Mouse (Mus musculus) midbrain, embryonic 11.5 days (tissue): ENCODE measurements around the gene Dst. TPM values are rescaled to one million over a fixed set of nuclear protein-coding genes. Genes with fewer than 3 reads are reported as not detected.

Experiments used
- ATAC-seq: fragments of 200-750 bp; cut with Nextera tagmentation; 2 replicates; pipeline ENCODE4 v1.8.0; 2017; ENCODE audit warnings: moderate TSS enrichment, moderate library complexity; ENCODE audit not compliant: low FRiP score
- DNase-seq: peaks from one replicate; pipeline ENCODE4 v3.0.0; 2015; ENCODE audit warnings: low spot score; ENCODE audit errors: missing footprints
- H3K27ac ChIP-seq: fragments of 300-500 bp; sonication (generic); 2 replicates; pipeline ENCODE4 v1.5.1; 2014; ENCODE audit warnings: low read depth, low read length
- H3K27me3 ChIP-seq: fragments of 300-500 bp; sonication (generic); 2 replicates; pipeline ENCODE4 v1.6.1; 2014; ENCODE audit warnings: mild to moderate bottlenecking, low read length, moderate library complexity, mixed read lengths; ENCODE audit not compliant: control insufficient read depth, insufficient read depth
- H3K36me3 ChIP-seq: fragments of 300-500 bp; sonication (generic); 2 replicates; pipeline ENCODE4 v1.6.1; 2014; ENCODE audit warnings: mild to moderate bottlenecking, low read length, moderate library complexity, mixed read lengths; ENCODE audit not compliant: control insufficient read depth, insufficient read depth
- H3K4me1 ChIP-seq: fragments of 300-500 bp; sonication (generic); 2 replicates; pipeline ENCODE4 v1.6.1; 2014; ENCODE audit warnings: low read length; ENCODE audit not compliant: control insufficient read depth, insufficient read depth
- H3K4me2 ChIP-seq: fragments of 300-500 bp; sonication (generic); 2 replicates; pipeline ENCODE4 v1.6.1; 2014; ENCODE audit warnings: mild to moderate bottlenecking, moderate library complexity
- H3K4me3 ChIP-seq: fragments of 300-500 bp; sonication (generic); 2 replicates; pipeline ENCODE4 v1.5.1; 2014; ENCODE audit warnings: low read depth, low read length
- H3K9ac ChIP-seq: fragments of 300-500 bp; sonication (generic); 2 replicates; pipeline ENCODE4 v1.6.1; 2014; ENCODE audit warnings: low read length
- H3K9me3 ChIP-seq: fragments of 300-500 bp; sonication (generic); 2 replicates; pipeline ENCODE4 v1.6.1; 2016; ENCODE audit warnings: low read length; ENCODE audit not compliant: control insufficient read depth
- WGBS: fragments of 180-500 bp; shearing (Covaris S2); extraction: QIAGEN DNeasy Blood & Tissue Kit; methylation state at CpG from one replicate; pipeline ENCODE4 v1.1.7; 2014; 5-methylcytosine and 5-hydroxymethylcytosine counted together
- polyA plus RNA-seq: library from polyadenylated mRNA; unstranded; fragments of >200 nt; fragmentation: Nextera tagmentation; extraction: Ambion mirVana; gene quantifications from 2 replicates; pipeline ENCODE4 v1.2.1, GENCODE M21; 2014

Gene Dst
- polyA plus RNA-seq, 1 experiment from 2014 or later, result 33.3 TPM

DNA sequence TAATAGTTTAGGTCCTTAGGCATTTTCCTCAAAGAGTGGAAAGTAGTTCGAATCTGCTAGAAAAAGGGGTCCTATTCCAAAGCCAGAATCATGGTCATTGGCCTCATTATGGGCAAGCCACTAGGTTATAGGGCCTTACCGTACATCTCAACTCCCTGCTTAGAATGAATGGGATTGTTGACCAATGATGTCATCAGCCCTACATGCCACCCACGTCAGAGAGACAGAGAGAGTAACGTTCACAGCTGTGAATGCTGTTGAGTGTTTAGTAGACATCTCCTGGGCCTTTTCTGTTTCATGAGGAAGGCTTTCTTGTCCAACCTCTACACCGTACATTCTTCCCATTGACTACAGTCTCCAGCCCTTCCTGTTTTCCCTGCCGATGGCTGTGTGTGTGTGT is 276.2 kb downstream of the Dst start:
- Histone ChIP-seq H3K4me2 (no peak overlapping the region), H3K27ac (no peak overlapping the region; the same call in 1 of the 2 replicates), H3K4me1 (peaks cover 18% of the 10 kb centered on the region), H3K36me3 (no peaks in the 10 kb centered on the region), H3K9ac (no peak overlapping the region), H3K27me3 (no peaks in the 10 kb centered on the region), H3K4me3 (no peak overlapping the region), H3K9me3 (no peaks in the 10 kb centered on the region)
- no peak for ATAC-seq
- 78% methylated on average over 6 of the region's 6 CpGs for WGBS
- DNase-seq, result no peak

DNA sequence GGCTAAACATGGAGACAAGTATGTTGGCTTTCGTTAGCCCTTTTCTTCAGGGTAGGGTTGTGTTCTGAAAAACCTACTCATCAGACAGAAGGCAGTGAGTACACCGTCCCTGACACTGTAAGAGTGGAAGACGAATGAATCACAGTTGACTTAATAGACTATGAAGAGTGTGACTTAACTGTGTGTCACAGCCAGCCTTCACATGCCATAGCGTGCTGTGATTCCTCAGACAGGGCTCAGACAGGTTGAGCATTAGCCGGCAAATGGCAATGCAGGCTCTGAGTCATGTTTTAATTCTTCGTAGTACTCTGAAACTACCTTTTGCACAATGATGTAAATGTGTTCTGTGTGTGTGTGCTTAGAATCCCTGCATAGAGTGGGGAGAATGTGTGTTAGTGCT is 278.0 kb downstream of the Dst start:
- Histone ChIP-seq H3K36me3 (peaks cover 2% of the 10 kb centered on the region; the same call in 1 of the 2 replicates), H3K4me1 (peaks cover 18% of the 10 kb centered on the region), H3K27me3 (no peaks in the 10 kb centered on the region), H3K9ac (no peak overlapping the region), H3K27ac (no peak overlapping the region), H3K4me2 (no peak overlapping the region), H3K9me3 (no peaks in the 10 kb centered on the region), H3K4me3 (no peak overlapping the region)
- WGBS, result 91% methylated on average over 6 of the region's 6 CpGs
- no peak for DNase-seq
- ATAC-seq, result no peak

DNA sequence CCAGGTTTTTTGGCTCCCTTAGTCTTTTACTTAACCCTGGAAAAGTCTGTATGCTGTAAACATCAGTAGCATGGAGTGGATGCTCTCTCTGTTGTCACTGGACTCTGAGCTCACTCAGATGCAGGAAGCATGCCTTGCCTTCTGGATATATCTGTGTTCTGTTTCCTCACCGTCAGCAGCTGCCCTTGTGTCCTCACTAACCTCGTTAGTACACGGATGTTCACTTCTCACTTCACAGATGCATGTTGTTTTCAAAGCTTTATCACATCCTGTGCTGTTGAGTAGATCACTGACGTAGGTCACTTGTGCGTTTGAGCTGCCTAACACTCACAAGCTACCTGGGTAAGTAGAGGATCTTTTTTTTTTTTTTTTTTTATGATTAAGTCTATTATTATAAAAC is 279.5 kb downstream of the Dst start:
- Histone ChIP-seq H3K4me1 (peaks cover 15% of the 10 kb centered on the region), H3K4me2 (no peak overlapping the region), H3K9me3 (no peaks in the 10 kb centered on the region), H3K36me3 (peaks cover 4% of the 10 kb centered on the region; the same call in 1 of the 2 replicates), H3K4me3 (no peak overlapping the region), H3K27ac (no peak overlapping the region), H3K9ac (no peak overlapping the region), H3K27me3 (no peaks in the 10 kb centered on the region)
- WGBS, result 86% methylated on average over 5 of the region's 5 CpGs
- ATAC-seq (no peak), DNase-seq (no peak)

DNA sequence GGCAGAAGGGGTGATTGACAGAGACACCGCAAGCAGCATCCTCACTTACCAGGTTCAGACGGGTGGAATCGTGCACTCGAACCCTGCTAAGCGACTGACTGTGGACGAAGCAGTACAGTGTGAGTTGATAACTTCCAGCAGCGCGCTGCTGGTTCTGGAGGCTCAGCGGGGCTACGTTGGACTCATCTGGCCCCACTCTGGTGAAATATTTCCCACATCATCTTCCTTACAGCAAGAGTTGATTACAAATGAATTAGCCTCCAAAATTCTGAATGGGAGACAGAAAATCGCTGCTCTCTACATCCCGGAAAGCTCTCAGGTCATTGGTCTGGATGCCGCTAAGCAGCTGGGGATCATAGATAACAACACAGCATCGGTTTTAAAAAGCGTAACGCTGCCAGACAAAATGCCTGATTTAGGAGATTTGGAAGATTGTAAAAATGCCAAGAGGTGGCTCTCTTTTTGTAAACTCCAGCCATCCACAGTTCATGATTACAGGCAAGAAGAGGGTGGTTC is 280.8 kb downstream of the Dst start:
- no peak overlapping the region for H3K4me3 ChIP-seq
- no peak overlapping the region for H3K4me2 ChIP-seq
- DNase-seq (no peak), ATAC-seq (no peak)
- H3K9ac ChIP-seq, result no peak overlapping the region
- 96% methylated on average over 16 of the region's 16 CpGs for WGBS
- H3K27me3 ChIP-seq, result no peaks in the 10 kb centered on the region
- peaks cover 4% of the 10 kb centered on the region; the same call in 1 of the 2 replicates for H3K36me3 ChIP-seq
- H3K27ac ChIP-seq, result no peak overlapping the region
- peaks cover 5% of the 10 kb centered on the region; the same call in 1 of the 2 replicates for H3K4me1 ChIP-seq
- no peaks in the 10 kb centered on the region for H3K9me3 ChIP-seq

DNA sequence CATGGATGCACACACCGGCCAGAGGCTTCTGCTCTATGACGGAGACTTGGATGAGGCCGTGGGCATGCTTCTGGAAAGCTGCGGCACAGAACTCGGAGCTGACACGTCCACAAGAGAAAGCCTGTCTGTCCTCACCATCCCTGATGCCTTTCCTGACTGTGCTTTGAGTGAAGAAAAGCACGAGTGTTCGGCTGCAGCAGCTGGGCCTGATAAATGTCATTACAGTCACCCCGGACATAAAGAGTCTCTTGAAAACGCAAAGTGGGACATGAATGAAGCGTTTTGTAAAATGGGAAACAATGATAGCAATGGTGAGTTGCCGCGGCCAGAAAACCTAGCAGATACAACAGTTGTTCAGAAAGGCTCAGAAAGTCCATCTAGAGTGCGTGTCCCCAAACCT is 281.3 kb downstream of the Dst start:
- H3K27ac ChIP-seq, result no peak overlapping the region
- H3K4me2 ChIP-seq, result no peak overlapping the region
- H3K36me3 ChIP-seq, result peaks cover 4% of the 10 kb centered on the region; the same call in 1 of the 2 replicates
- DNase-seq, result no peak
- WGBS, result 94% methylated on average over 14 of the region's 14 CpGs
- ATAC-seq, result no peak
- no peaks in the 10 kb centered on the region for H3K9me3 ChIP-seq
- no peaks in the 10 kb centered on the region for H3K4me1 ChIP-seq
- H3K9ac ChIP-seq, result no peak overlapping the region
- no peaks in the 10 kb centered on the region for H3K27me3 ChIP-seq
- no peak overlapping the region for H3K4me3 ChIP-seq

DNA sequence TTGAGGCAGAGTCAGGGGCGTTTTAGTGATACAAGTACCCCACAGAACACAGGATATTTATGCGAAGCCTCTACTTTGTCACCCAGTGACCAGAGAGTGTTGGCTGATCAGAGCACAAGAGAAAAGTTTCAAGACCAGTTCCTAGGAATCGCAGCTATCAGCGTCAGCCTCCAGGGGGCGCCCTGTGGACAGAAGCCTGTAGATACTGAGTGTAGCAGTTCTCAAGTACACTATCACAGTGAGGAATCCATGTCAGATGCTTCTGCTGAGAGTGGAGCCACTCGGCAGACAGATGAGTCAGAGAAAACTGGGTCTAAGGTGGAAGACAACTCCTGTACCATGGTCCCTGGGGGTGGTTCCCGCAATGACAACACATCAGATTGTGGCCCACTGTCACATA is 281.9 kb downstream of the Dst start:
- Histone ChIP-seq H3K36me3 (peaks cover 4% of the 10 kb centered on the region; the same call in 1 of the 2 replicates), H3K4me2 (no peak overlapping the region)
- 71% methylated on average over 7 of the region's 7 CpGs for WGBS

DNA sequence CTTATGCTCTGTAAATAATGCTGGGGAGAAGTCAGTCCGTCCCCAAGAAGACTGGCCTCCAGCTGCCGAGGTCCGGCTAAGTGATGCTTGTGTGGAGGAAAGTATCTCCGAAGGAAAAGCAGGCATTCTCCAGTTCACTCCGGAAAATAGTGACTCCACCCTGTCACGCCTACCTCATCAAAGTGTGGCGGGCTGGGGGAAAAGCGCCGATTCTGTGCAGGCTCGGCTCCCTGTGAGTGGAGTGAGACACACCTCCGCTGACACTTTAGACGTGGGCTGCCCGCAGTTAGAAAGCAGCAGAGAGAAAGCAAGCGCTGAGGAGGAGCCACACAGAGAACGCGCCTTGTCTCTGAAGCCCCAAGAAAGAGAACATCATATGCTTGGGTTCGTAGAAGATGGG is 284.1 kb downstream of the Dst start:
- H3K9ac ChIP-seq, result no peak overlapping the region
- no peak for DNase-seq
- no peak overlapping the region for H3K4me2 ChIP-seq
- 93% methylated on average over 17 of the region's 17 CpGs for WGBS
- H3K4me1 ChIP-seq, result no peaks in the 10 kb centered on the region
- ATAC-seq, result no peak
- H3K4me3 ChIP-seq, result no peak overlapping the region
- H3K9me3 ChIP-seq, result no peaks in the 10 kb centered on the region
- H3K27me3 ChIP-seq, result no peaks in the 10 kb centered on the region
- no peak overlapping the region for H3K27ac ChIP-seq
- peaks cover 4% of the 10 kb centered on the region; the same call in 1 of the 2 replicates for H3K36me3 ChIP-seq

More for the DNA sequence above, 281.9 kb downstream of the Dst start:
- Histone ChIP-seq H3K27me3 (no peaks in the 10 kb centered on the region), H3K27ac (no peak overlapping the region), H3K4me1 (no peaks in the 10 kb centered on the region), H3K9ac (no peak overlapping the region), H3K9me3 (no peaks in the 10 kb centered on the region), H3K4me3 (no peak overlapping the region)
- 0 out of 2 replicates have a peak, but pooled peaks have one; percentile 46 for ATAC-seq
- no peak for DNase-seq

DNA sequence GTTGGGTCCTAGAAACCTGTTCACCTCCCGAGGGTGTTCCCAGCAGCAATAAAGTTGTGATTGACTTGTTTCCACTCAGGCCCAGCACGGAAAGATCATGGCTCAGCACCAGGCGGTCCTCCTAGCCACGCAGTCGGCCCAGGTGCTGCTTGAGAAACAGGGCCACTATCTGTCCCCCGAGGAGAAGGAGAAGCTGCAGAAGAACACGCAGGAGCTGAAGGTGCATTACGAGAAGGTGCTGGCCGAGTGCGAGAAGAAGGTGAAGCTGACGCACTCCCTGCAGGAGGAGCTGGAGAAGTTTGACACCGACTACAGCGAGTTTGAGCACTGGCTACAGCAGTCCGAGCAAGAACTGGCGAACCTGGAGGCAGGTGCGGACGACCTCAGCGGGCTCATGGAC is 292.8 kb downstream of the Dst start:
- Histone ChIP-seq H3K9me3 (no peaks in the 10 kb centered on the region), H3K4me1 (no peaks in the 10 kb centered on the region), H3K9ac (no peak overlapping the region), H3K4me2 (no peak overlapping the region), H3K27ac (no peak overlapping the region), H3K27me3 (no peaks in the 10 kb centered on the region), H3K4me3 (no peak overlapping the region), H3K36me3 (0 out of 2 replicates have a peak, but pooled peaks cover 2% of the 10 kb centered on the region)
- no peak for DNase-seq
- ATAC-seq, result no peak
- 92% methylated on average over 18 of the region's 18 CpGs for WGBS

DNA sequence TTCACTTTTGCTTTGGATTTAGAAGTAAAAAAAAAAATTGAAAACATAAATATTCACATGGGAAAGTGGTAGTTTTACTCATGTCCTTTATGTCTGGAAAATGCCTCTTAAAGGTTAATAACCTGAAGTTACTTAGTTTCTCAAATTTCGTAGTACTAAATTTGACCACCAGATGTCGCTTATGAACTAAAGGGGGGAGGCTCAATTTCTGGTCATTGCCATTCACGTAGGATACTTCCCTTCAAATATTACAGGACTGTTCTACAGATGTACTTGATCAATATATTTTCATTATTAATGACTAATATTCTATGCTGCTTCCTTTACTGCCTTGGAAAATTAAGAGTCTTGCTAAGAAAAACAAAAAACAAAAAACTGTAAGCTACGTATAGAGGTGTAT is 293.5 kb downstream of the Dst start:
- H3K4me1 ChIP-seq, result no peaks in the 10 kb centered on the region
- ATAC-seq (no peak), DNase-seq (peak; percentile 95)
- H3K27me3 ChIP-seq, result no peaks in the 10 kb centered on the region
- 0 out of 2 replicates have a peak, but pooled peaks cover 2% of the 10 kb centered on the region for H3K36me3 ChIP-seq
- WGBS, result 54% methylated on average over 4 of the region's 4 CpGs
- H3K27ac ChIP-seq, result no peak overlapping the region
- no peak overlapping the region for H3K4me3 ChIP-seq
- no peaks in the 10 kb centered on the region for H3K9me3 ChIP-seq
- no peak overlapping the region for H3K9ac ChIP-seq
- no peak overlapping the region for H3K4me2 ChIP-seq
